Comparison of ENCODE assay signal across 22 mouse cellular contexts in the genomic region with DNA sequence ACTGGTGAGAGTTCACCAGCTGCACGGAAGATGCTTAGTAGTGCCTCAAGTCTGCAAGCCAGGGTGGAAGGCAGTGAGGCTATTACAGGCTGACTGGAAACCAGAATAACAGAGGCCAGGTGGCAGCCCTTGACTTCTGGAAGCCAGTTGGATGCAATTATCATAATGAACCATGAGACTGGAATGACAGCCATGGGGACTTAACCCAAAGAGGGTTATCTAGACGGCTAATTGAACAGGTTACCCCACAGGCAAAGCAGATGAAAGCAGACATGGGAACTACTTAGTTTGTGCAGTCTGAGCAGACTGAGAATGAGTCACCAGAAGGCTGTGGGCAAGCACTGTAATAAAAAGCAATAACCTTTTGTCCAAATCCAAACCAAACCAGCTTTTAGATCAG. TPM values are rescaled to one million over a fixed set of nuclear protein-coding genes. Genes with fewer than 3 reads are reported as not detected.
DNase-seq lines count a peak whose midpoint lies in the region; ATAC-seq and TF ChIP-seq lines count a peak whose summit lies in the region.
"Had no signal": no experiment of that assay in that cellular context is flagged by ENCODE, and none has a peak within 500 bp of the region (broad histone marks: within the 10 kb centered on the region; RNA-seq: fewer than 3 reads in every experiment).

No protein-coding gene starts in this region.

- no peak overlapping the region for H3K27ac ChIP-seq in midbrain, embryonic 16.5 days (ENCODE audit: low read length)
- no peak overlapping the region for H3K27ac ChIP-seq in midbrain, embryonic 15.5 days
- no peak overlapping the region for H3K27ac ChIP-seq in gastrocnemius, adult 2 months
- no peak overlapping the region for H3K27ac ChIP-seq in neural tube, embryonic 15.5 days (replicated peaks)
- H3K27ac ChIP-seq: forebrain, embryonic 12.5 days; heart, embryonic 10.5 days; hindbrain, embryonic 13.5 days; hindbrain, postnatal 0 days had no signal

- no peak overlapping the region for H3K9ac ChIP-seq in midbrain, embryonic 16.5 days (ENCODE audit: low read depth, low read length)
- H3K9ac ChIP-seq in midbrain, embryonic 15.5 days = no peak overlapping the region
- H3K9ac ChIP-seq in neural tube, embryonic 15.5 days (replicated peaks) = no peak overlapping the region
- H3K9ac ChIP-seq: forebrain, embryonic 12.5 days; hindbrain, embryonic 13.5 days had no signal

- 55% methylated on average over 2 of the region's 2 CpGs for WGBS in midbrain, embryonic 16.5 days
- 55% methylated on average over 2 of the region's 2 CpGs for WGBS in midbrain, embryonic 15.5 days
- WGBS in neural tube, embryonic 15.5 days = 57% methylated on average over 2 of the region's 2 CpGs

- peak; percentile 65 for DNase-seq in Muller cell, postnatal 12 days (ENCODE audit: inconsistent ontology term)
- DNase-seq in brain, embryonic 14.5 days (ENCODE audit: low read depth) = peak; percentile 9
- peak; percentile 32 for DNase-seq in fibroblast of lung, adult 2 months (ENCODE audit: low read depth)
- DNase-seq in retina, postnatal 1 day = peak; percentile 50
- DNase-seq in gastrocnemius, adult 2 months = no peak
- DNase-seq: adrenal gland, postnatal 10 days; cerebellum, adult 18-20 months; cerebellum, adult 9-11 months; cerebellum, postnatal 36 days; gastrocnemius, postnatal 36 days; heart, adult 11 months; heart, postnatal 10 days had no signal

- TF ChIP-seq POLR2A in brain, embryonic 14.5 days (IDR thresholded peaks at IDR 0.05; ENCODE audit: borderline replicate concordance, extremely low read depth, insufficient read depth, insufficient read length, poor library complexity, severe bottlenecking) = no peak

- H3K9me3 ChIP-seq in midbrain, embryonic 16.5 days (replicated peaks; ENCODE audit: control insufficient read depth, low read length, poor library complexity, severe bottlenecking) = no peaks in the 10 kb centered on the region
- H3K9me3 ChIP-seq in midbrain, embryonic 15.5 days = no peaks in the 10 kb centered on the region
- H3K9me3 ChIP-seq in neural tube, embryonic 15.5 days (replicated peaks) = no peaks in the 10 kb centered on the region
- H3K9me3 ChIP-seq: forebrain, embryonic 12.5 days; heart, embryonic 10.5 days; hindbrain, embryonic 13.5 days had no signal

- intact Hi-C loops in gastrocnemius, adult 2 months (cut with DNase I) = no loop called here

- H3K36me3 ChIP-seq in midbrain, embryonic 16.5 days (ENCODE audit: control insufficient read depth, insufficient read depth, low read length) = no peaks in the 10 kb centered on the region
- H3K36me3 ChIP-seq in midbrain, embryonic 15.5 days (replicated peaks) = no peaks in the 10 kb centered on the region
- H3K36me3 ChIP-seq in neural tube, embryonic 15.5 days = no peaks in the 10 kb centered on the region
- H3K36me3 ChIP-seq: forebrain, embryonic 12.5 days; heart, embryonic 10.5 days; hindbrain, embryonic 13.5 days had no signal

- no peak overlapping the region for H3K4me3 ChIP-seq in midbrain, embryonic 16.5 days (ENCODE audit: low read depth, low read length)
- H3K4me3 ChIP-seq in midbrain, embryonic 15.5 days = no peak overlapping the region
- H3K4me3 ChIP-seq in gastrocnemius, adult 2 months = no peak overlapping the region
- H3K4me3 ChIP-seq in neural tube, embryonic 15.5 days (replicated peaks) = no peak overlapping the region
- H3K4me3 ChIP-seq: forebrain, embryonic 12.5 days; heart, embryonic 10.5 days; hindbrain, embryonic 13.5 days had no signal

- H3K4me1 ChIP-seq in midbrain, embryonic 16.5 days (ENCODE audit: control insufficient read depth, insufficient read depth, low read length) = no peaks in the 10 kb centered on the region
- no peaks in the 10 kb centered on the region for H3K4me1 ChIP-seq in midbrain, embryonic 15.5 days
- H3K4me1 ChIP-seq in neural tube, embryonic 15.5 days = no peaks in the 10 kb centered on the region
- H3K4me1 ChIP-seq: forebrain, embryonic 12.5 days; heart, embryonic 10.5 days; hindbrain, embryonic 13.5 days had no signal

- no peak overlapping the region for H3K4me2 ChIP-seq in midbrain, embryonic 16.5 days (ENCODE audit: low read length)
- no peak overlapping the region for H3K4me2 ChIP-seq in midbrain, embryonic 15.5 days
- H3K4me2 ChIP-seq in neural tube, embryonic 15.5 days = no peak overlapping the region
- H3K4me2 ChIP-seq: forebrain, embryonic 12.5 days; hindbrain, embryonic 13.5 days had no signal

- no peaks in the 10 kb centered on the region for H3K27me3 ChIP-seq in midbrain, embryonic 16.5 days (ENCODE audit: control insufficient read depth, insufficient read depth, low read depth, low read length)
- H3K27me3 ChIP-seq in midbrain, embryonic 15.5 days (replicated peaks) = no peaks in the 10 kb centered on the region
- no peaks in the 10 kb centered on the region for H3K27me3 ChIP-seq in neural tube, embryonic 15.5 days (replicated peaks)
- H3K27me3 ChIP-seq: CH12.LX; forebrain, embryonic 12.5 days; hindbrain, embryonic 13.5 days had no signal

- no peak for ATAC-seq in midbrain, embryonic 16.5 days
- no peak for ATAC-seq in midbrain, embryonic 15.5 days (replicated peaks)
- no peak for ATAC-seq in neural tube, embryonic 15.5 days (ENCODE audit: low FRiP score)
- ATAC-seq: forebrain, embryonic 16.5 days; hindbrain, postnatal 0 days had no signal

- TF ChIP-seq CTCF in brain, embryonic 14.5 days (IDR thresholded peaks at IDR 0.05; ENCODE audit: borderline replicate concordance, extremely low read depth, insufficient read depth, insufficient read length) = no peak
- TF ChIP-seq CTCF in gastrocnemius, adult 2 months (IDR thresholded peaks at IDR 0.05) = no peak

RNA-seq across cellular contexts. Expression of gene Fras1, which starts 28.8 kb away (rescaled TPM):
- polyA plus RNA-seq in brain, embryonic 14.5 days (2012; rRNA removed) = 3.9 and 5.9 TPM in 2 replicates
- 4.2 and 4.6 TPM in 2 replicates for polyA plus RNA-seq in midbrain, embryonic 16.5 days (2015; fragmentation: Nextera tagmentation; extraction: Ambion mirVana)
- 4.7 and 6.4 TPM in 2 replicates for polyA plus RNA-seq in midbrain, embryonic 15.5 days (2015; fragmentation: Nextera tagmentation; extraction: Ambion mirVana)
- 1 to 10 TPM; 1.8 to 2.5 TPM for total RNA-seq in gastrocnemius, adult 2 months (2021)
- polyA plus RNA-seq in neural tube, embryonic 15.5 days (2015; fragmentation: Nextera tagmentation; extraction: Ambion mirVana) = 5.3 and 8.0 TPM in 2 replicates
- total RNA-seq: hematopoietic stem cell, adult 5-6 weeks had no signal
